Mouse (Mus musculus): ENCODE measurements at regions not wholly inside any gene's neighbourhood (a gene's known extent, or its start where the extent isn't known, plus 50 kb on each side); places are given as distances from the start of the nearest gene placed in this dataset.

GRCm38 (mm10) chr8:113176591-113176990, 458.8 kb upstream of the Mon1b start:
- no peak for DNase-seq (ENCODE audit: low spot score in 2 of 2)

GRCm38 (mm10) chr8:113183186-113183585, 452.2 kb upstream of the Mon1b start:
- DNase-seq (ENCODE audit: low spot score in 2 of 2): peak; percentile 2 to 59

GRCm38 (mm10) chr8:113190537-113190936, 444.9 kb upstream of the Mon1b start:
- no peak for DNase-seq (ENCODE audit: low spot score in 2 of 2)

GRCm38 (mm10) chr8:113191537-113191936, 443.9 kb upstream of the Mon1b start:
- no peak for DNase-seq (ENCODE audit: low spot score in 2 of 2)
